Mouse (Mus musculus) liver, adult 2 months (tissue): ENCODE measurements around the gene Fcer1g. TPM values are rescaled to one million over a fixed set of nuclear protein-coding genes. Genes with fewer than 3 reads are reported as not detected.

Source experiments
- DNase-seq: peaks from one replicate; pipeline ENCODE4 v3.0.0-alpha.2; 2011; ENCODE audit warnings: low read depth, low spot score; ENCODE audit errors: extremely low read depth
- H3K27ac ChIP-seq: fragments of 200-500 bp; replicated peaks from 2 replicates; pipeline ENCODE4 v1.5.1; 2012; ENCODE audit warnings: low read depth, mild to moderate bottlenecking, control low read depth, inconsistent platforms, low read length; ENCODE audit not compliant: insufficient read depth
- H3K27me3 ChIP-seq: fragments of 200-500 bp; 2 replicates; pipeline ENCODE4 v1.6.1; 2012; ENCODE audit warnings: mild to moderate bottlenecking, moderate library complexity, low read length, inconsistent platforms; ENCODE audit not compliant: control insufficient read depth, insufficient read depth
- H3K36me3 ChIP-seq: fragments of 200-500 bp; 2 replicates; pipeline ENCODE4 v1.6.1; 2012; ENCODE audit warnings: low read length, inconsistent platforms; ENCODE audit not compliant: control insufficient read depth, insufficient read depth
- H3K4me1 ChIP-seq: fragments of 200-500 bp; 2 replicates; pipeline ENCODE4 v1.6.1; 2011; ENCODE audit warnings: low read length; ENCODE audit not compliant: control insufficient read depth, insufficient read depth
- H3K4me3 ChIP-seq: fragments of 200-500 bp; 2 replicates; pipeline ENCODE4 v1.5.1; 2011; ENCODE audit warnings: low read depth, mild to moderate bottlenecking, control low read depth, low read length, moderate library complexity; ENCODE audit not compliant: insufficient read depth
- H3K79me2 ChIP-seq: fragments of 200-500 bp; 2 replicates; pipeline ENCODE4 v1.6.1; 2012; ENCODE audit warnings: inconsistent platforms, mild to moderate bottlenecking, low read length, moderate library complexity; ENCODE audit not compliant: control insufficient read depth, insufficient read depth
- H3K9ac ChIP-seq: fragments of 200-500 bp; 2 replicates; pipeline ENCODE4 v1.6.1; 2012; ENCODE audit warnings: low read depth, mild to moderate bottlenecking, control low read depth, inconsistent platforms, low read length
- CTCF ChIP-seq: fragments of 200-500 bp; IDR thresholded peaks from 2 replicates; pipeline ENCODE4 v1.5.1; 2011; ENCODE audit warnings: low read depth, low read length, control low read depth
- POLR2A ChIP-seq: fragments of 200-500 bp; IDR thresholded peaks from 2 replicates; pipeline ENCODE4 v1.6.1; 2011; ENCODE audit warnings: low read length, control low read depth; ENCODE audit not compliant: insufficient read depth; ENCODE audit errors: extremely low read depth
- WGBS: fragments of 180-500 bp; shearing (Covaris S2); methylation state at CpG from one replicate; pipeline ENCODE4 v1.1.7; 2018; 5-methylcytosine and 5-hydroxymethylcytosine counted together
- polyA plus RNA-seq: library from polyadenylated mRNA; depleted of rRNA; stranded (reverse); fragments of >200 nt; gene quantifications from 2 replicates; pipeline ENCODE4 v1.2.3, GENCODE M21; 2012
- total RNA-seq: library from RNA; depleted of rRNA; stranded (reverse); fragments of >200 nt; gene quantifications from 2 replicates; pipeline ENCODE4 v1.2.3, GENCODE M21; 2014

Gene Fcer1g
- total and polyA plus RNA-seq, 2 experiments = 6.4 to 50.7 TPM

DNA sequence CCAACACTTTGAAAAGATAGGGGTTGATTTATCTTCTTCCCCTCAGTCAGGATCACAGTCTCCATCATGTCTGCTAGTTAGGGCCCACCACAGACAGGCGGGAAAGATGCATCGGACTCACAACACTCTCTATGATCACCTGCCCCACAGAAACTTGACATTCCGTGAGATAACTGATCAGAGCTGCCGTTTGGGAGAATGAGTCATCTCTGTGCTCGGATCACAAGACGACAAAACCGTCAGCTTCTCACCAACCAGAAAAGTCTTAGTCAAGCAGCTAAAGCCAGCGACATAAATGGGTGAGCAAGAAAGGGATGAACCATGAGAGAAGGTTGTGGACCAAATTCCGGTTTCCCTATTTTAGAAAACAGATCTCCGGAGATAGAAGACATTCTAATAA, 41.9 kb downstream of the Fcer1g start:
- WGBS = 84% methylated on average over 10 of the region's 10 CpGs
- Histone ChIP-seq H3K79me2 (peaks cover 2% of the 10 kb centered on the region; the same call in 1 of the 2 replicates), H3K9ac (no peak overlapping the region), H3K27me3 (no peaks in the 10 kb centered on the region), H3K4me3 (no peak overlapping the region), H3K27ac (no peak overlapping the region), H3K36me3 (no peaks in the 10 kb centered on the region), H3K4me1 (peaks cover 2% of the 10 kb centered on the region; the same call in 1 of the 2 replicates)
- TF ChIP-seq POLR2A (no peak), CTCF (no peak)
- DNase-seq = no peak

- no peaks in the 10 kb centered on the region for H3K4me1 ChIP-seq
- no peak overlapping the region for H3K27ac ChIP-seq
- DNase-seq = no peak
- TF ChIP-seq CTCF (no peak), POLR2A (no peak)
- no peak overlapping the region for H3K9ac ChIP-seq
- WGBS = 99% methylated on average over 9 of the region's 9 CpGs
- H3K27me3 ChIP-seq = no peaks in the 10 kb centered on the region
- no peak overlapping the region for H3K4me3 ChIP-seq
- no peaks in the 10 kb centered on the region for H3K36me3 ChIP-seq
- H3K79me2 ChIP-seq = peaks cover under 1% of the 10 kb centered on the region; the same call in 1 of the 2 replicates
These were observed 43.3 kb downstream of the Fcer1g start for GRCm38 (mm10) chr1:171190832-171191231.

DNA sequence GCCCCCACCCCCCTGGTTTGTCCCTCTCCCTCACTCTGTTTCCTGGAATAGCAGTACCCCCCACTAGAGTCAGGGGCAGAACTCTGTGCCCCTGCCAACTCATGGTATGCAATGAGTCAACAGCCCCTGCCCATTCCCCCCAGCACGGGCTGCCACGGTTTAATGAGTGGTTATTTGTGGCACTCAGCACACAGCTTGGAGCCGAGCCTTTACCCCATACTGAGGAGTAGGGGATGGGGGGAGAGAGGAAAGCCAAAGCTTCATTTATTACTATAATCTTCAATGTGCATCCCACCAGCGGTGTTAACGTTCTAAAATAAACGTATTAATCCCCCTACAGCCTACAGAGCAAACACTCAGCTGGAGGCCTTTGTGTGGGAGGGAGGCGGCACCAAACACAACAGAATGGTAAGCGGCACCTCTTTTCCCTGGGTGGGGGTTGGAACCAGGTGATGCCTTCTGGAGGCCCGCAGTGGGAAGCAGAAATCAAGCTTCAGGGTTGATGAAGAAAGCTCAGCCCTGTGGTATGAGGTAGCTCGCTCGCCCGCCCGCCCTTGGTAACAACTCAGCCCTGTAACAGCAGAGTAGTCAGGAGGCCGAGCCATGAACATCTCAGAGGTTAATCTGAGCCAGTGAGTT, 44.6 kb downstream of the Fcer1g start:
- no peak for TF ChIP-seq CTCF
- no peak for TF ChIP-seq POLR2A
- no peaks in the 10 kb centered on the region for H3K36me3 ChIP-seq
- peaks cover 4% of the 10 kb centered on the region; the same call in 1 of the 2 replicates for H3K79me2 ChIP-seq
- H3K4me1 ChIP-seq = no peaks in the 10 kb centered on the region
- WGBS = 79% methylated on average over 14 of the region's 14 CpGs
- H3K27ac ChIP-seq = no peak overlapping the region
- no peak for DNase-seq
- H3K4me3 ChIP-seq = no peak overlapping the region
- H3K27me3 ChIP-seq = no peaks in the 10 kb centered on the region
- no peak overlapping the region for H3K9ac ChIP-seq

- 54% methylated on average over 8 of the region's 8 CpGs for WGBS
- H3K79me2 ChIP-seq = peaks cover 4% of the 10 kb centered on the region; the same call in 1 of the 2 replicates
- no peak overlapping the region for H3K4me3 ChIP-seq
- TF ChIP-seq CTCF (no peak), POLR2A (no peak)
- peaks cover 2% of the 10 kb centered on the region; the same call in 1 of the 2 replicates for H3K4me1 ChIP-seq
- no peak for DNase-seq
- H3K27me3 ChIP-seq = no peaks in the 10 kb centered on the region
- no peak overlapping the region for H3K9ac ChIP-seq
- no peaks in the 10 kb centered on the region for H3K36me3 ChIP-seq
- no peak overlapping the region for H3K27ac ChIP-seq
These were observed 45.1 kb downstream of the Fcer1g start for GRCm38 (mm10) chr1:171189046-171189445.

DNA sequence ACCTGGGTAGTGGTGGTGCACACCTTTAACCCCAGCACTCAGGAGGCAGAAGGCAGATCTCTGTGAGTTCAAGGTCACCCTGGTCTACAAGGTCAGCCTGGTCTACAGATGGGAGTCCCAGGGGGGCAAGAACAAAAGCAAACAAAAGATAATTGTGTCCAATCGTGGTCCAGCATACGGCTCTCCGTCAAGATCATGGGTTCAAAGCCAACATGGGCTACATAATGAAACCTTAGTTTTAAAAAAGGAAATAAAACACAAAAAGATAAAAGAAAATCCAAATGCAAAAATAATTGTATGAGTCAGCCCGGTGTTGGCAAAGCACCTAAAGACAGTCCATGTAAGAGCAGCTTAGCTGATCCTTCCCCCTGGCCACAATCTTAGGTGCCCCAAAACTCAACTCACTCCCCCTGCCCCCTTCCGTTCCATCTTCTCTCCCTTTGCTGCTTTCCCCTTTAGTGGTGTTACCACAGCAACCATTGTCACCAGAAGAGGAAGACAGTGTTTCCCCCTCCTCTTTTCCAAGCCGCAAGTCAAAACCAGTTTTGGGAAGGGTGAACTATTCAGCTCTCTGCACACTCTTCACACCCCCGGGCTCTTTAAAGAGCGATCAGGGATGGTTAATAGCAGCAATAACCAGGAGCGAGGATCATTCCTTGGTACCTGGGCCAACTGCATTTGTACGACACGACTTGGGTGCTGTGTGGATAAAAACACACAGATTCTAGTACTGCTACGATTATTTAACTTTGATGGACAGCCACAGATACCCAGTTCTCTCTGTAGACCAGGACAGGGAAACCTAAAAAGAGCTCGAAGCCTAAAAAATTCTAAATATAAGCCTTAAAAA, 46.1 kb downstream of the Fcer1g start:
- WGBS = 80% methylated on average over 13 of the region's 13 CpGs

More for the DNA sequence above, 46.1 kb downstream of the Fcer1g start:
- DNase-seq = no peak
- H3K79me2 ChIP-seq = peaks cover 4% of the 10 kb centered on the region; the same call in 1 of the 2 replicates
- H3K4me3 ChIP-seq = no peak overlapping the region
- H3K4me1 ChIP-seq = peaks cover 3% of the 10 kb centered on the region; the same call in 1 of the 2 replicates
- H3K9ac ChIP-seq = no peak overlapping the region
- H3K36me3 ChIP-seq = no peaks in the 10 kb centered on the region
- no peaks in the 10 kb centered on the region for H3K27me3 ChIP-seq
- H3K27ac ChIP-seq = no peak overlapping the region
- TF ChIP-seq POLR2A (no peak), CTCF (no peak)
